Mouse (Mus musculus) cerebellum, adult 8-10 months (tissue): Measurements from ENCODE around the gene Rapsn.

Experiments used
- DNase-seq: peaks from one replicate; pipeline ENCODE4 v3.0.0; 2022

Gene Rapsn

DNA sequence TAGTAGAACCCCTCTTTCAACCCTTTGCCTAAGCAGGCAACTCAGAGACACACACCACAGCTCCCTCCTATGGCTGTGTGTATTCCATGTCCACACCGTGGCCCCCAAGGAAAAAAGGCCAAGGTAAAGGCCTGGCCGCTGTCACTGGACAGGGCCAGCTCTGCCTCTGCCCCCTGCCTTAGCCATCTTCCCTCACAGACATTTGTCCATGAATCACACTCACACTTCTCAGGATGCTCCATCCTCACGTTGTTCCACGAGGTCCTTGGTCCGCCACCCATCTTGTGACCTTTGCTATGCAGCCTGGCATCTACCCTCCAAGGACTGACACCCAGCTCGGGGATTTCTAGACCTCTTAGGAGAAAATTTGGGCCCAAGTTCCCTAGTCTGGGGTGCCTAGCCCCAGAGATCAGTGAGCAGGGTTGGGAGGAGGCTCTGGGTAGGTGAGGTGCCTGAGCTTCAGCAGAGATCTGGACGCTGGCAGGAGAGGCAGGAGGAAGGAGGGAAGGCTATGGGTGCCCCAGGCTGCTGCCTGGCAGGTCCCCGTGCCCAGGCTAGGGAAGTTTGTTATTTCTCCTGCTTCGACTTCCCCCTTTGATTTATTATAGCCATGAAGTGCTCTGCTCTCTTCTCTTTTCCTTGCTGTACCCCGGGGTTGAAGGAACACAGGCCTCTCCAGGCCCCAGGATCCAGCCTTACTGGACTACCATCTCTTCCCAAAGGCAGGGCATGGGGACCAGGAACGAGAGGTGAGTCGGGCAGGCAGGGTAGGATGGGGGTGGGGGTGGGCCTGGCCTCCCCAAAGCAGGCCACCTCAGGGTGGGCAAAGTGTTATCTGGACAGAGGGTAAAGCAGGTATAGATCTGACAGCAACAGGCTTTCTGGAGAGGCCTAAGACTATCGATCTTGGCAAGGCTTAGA, 46.6 kb downstream of the Rapsn start, which contains the start of gene Spi1:
Gene Spi1, plus strand, starts transcription at position 616 of the 921 bp plus-strand sequence.
- DNase-seq = no peak

DNA sequence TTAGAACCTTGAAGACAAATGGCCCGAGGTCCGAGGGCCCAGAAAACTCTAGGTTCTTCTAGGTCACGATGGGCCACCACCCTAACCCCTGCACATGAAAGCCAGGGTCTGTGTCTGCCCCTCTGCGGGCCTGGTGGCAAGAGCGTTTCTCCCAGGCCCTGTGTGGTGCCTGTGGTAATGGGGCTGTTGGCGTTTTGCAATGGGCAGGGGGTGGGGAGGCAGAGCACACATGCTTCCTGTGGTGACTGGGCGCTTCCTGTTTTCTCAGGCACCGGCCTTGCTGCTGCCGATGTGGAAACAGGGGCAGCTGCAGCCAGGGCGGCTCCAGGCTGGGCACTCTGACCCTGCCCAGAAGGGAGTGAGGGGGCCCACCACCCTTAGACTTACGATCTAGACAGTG, 47.4 kb downstream of the Rapsn start:
- no peak for DNase-seq

- DNase-seq = no peak
Observed at GRCm38 (mm10) chr2:91083366-91083940, 48.0 kb downstream of the Rapsn start.

GRCm38 (mm10) chr2:91084179-91084820, 48.9 kb downstream of the Rapsn start:
- no peak for DNase-seq

DNA sequence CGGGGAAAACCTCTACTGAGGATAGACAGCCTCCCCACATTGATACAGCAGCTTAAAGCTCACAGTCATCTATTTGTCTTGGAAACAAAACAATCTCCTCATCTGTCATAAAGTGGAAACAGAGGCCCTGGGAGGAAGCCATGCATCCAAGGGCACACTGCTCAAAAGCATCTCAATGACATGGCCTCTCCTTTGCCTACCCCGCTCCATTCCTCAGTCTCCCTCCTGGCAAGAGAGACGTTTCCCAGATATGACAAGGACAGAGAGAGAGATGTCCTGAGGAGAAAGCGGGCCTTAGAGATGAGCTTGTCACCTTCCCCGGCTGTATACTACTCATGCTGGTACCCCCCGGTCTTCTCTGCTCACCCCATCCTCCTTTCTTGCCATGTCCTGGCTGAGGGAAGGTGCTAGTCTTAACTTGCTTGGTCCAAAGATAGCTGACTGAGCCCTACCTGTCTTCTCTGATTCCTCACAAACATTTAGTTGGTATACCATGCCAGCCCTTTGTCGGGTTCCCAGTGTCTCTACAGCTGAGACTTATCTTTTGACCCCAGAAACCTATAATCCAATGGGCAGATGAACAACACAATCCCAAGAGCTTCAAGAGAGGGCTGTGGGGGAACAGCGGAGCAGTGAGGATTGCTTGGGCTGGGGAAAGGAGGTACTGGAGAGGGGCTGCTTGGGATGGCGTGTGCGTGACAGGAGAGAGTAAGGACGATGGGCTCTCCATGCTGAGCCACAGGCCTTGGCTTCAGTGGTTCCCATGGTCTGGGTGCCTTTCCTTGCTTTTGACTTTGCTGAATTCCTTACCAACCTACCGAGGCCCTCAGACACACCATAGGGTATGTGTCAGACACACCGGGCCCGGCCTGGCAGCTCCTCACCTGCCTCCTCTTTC, 50.3 kb downstream of the Rapsn start:
- no peak for DNase-seq

DNA sequence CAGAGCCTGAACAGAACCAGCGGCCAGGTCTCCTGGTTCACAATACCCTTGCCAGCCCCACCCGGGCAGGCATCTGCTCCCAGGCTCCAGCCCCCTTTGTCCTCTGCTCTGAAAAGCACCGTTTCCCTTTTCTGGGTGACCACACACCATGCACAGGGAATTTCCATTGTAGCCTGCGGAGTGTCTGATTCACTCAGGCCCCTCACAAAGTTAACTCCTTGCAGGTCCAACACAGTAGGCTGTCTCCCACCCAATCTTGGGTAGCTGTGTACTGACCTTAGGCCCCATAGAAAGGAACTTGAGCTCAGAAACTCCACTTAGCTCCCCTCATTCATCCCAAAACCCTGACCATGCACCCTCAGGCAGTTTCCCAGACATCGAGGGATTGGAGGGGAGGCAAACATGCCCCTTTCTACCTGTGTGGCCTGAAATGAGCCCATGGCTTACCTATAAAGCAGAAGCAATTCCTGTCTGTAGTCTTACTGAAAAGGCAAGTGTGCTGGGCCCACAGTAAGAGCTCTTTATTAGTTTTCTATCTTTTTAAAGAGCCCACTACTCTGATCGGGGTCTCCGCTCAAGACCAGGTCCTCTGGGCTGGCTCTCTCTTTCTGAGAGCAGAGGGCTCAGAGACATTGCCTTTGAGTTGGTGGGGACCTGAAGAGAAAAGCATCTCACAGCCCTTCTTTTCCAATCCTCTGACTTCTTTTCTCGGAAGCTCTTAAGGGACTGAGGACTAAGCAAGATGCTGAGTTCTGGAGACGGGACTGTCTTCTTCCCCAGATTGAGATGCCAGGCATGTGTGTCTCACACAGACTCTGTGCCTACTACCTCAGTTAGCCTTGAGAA, 51.2 kb downstream of the Rapsn start:
- no peak for DNase-seq

DNA sequence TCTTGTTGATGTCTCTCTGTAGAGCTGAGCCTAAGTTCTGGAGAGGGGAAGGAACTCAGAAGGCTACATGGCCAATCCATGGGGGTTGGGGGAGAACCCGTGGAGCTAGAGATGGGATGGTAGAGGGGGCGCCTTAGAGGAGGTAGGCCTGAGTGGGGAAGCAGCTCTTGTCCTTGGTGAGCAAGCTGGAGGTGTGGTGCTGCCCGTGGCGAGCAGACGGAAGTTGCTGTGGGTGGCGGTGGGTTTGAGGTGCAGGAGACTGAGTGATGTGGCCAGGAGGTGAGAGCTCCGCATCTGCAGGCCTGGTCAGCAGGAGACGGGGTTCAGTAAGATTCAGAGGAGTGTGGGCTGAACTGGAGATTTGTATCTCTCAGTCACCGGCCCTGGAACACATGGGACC, 52.0 kb downstream of the Rapsn start:
- no peak for DNase-seq

- no peak for DNase-seq
Observed at GRCm38 (mm10) chr2:91088987-91089386, 53.6 kb downstream of the Rapsn start.

DNA sequence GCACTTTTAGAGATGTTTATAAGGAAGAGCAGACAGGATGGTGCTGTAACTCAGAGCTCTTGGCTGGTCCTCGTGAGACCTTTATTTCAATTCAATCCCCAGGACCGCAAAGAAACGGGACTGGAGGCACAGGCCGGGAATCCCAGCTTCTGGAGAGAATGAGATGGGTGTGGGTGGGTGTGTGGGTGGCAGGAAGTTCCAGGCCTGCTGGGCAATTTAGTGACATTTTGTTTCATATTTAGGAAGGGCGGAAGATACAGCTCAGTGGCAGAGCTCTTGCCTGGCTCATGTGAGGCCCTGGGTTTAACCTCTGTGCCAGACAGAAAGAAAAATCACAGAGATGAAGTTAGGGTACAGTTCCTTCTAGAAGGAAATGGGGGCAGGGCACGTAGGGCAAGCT, 54.8 kb downstream of the Rapsn start:
- DNase-seq = no peak

GRCm38 (mm10) chr2:91090827-91091226, 55.4 kb downstream of the Rapsn start:
- no peak for DNase-seq
